Mouse (Mus musculus) induced T-regulatory cell, adult 2 months (primary cell): ENCODE measurements around the gene Olfr824.
"Not testable (repeated sequence)": the region's sequence is repeated elsewhere in the genome, so short reads cannot be mapped to it uniquely, and the experiment has no call there.

Experiments
- DNase-seq: peaks from one replicate; pipeline ENCODE4 v3.0.0-alpha.2; 2012; ENCODE audit warnings: low read depth

Olfr824 gene

GRCm38 (mm10) chr10:130129900-130130299 is at the start of gene Olfr824:
Olfr824 (minus strand) TSS chr10:130130000.
- DNase-seq = not testable (repeated sequence)

GRCm38 (mm10) chr10:130166666-130167065 is 36.9 kb upstream of the Olfr824 start, which contains the start of gene Olfr825:
Olfr825 (minus strand) TSS chr10:130166766.
- DNase-seq = no peak

- DNase-seq = no peak
Observed at GRCm38 (mm10) chr10:130165196-130165595, 35.4 kb upstream of the Olfr824 start.

GRCm38 (mm10) chr10:130144121-130144520 is 14.3 kb upstream of the Olfr824 start:
- DNase-seq = no peak

- not testable (repeated sequence) for DNase-seq
Observed at GRCm38 (mm10) chr10:130142481-130142880, 12.7 kb upstream of the Olfr824 start.

- DNase-seq = no peak
Observed at GRCm38 (mm10) chr10:130134811-130135210, 5.0 kb upstream of the Olfr824 start.

GRCm38 (mm10) chr10:130116045-130116444 is 13.8 kb downstream of the Olfr824 start:
- not testable (repeated sequence) for DNase-seq

GRCm38 (mm10) chr10:130115283-130115682 is 14.5 kb downstream of the Olfr824 start, which contains the start of gene Olfr823:
Olfr823 (minus strand) TSS chr10:130115383.
- DNase-seq = not testable (repeated sequence)

- DNase-seq = peak; percentile 23
Observed at GRCm38 (mm10) chr10:130096104-130096503, 33.7 kb downstream of the Olfr824 start.

GRCm38 (mm10) chr10:130092838-130093440 is 36.9 kb downstream of the Olfr824 start:
- peak; percentile 65 for DNase-seq
